Mouse (Mus musculus): Measurements from ENCODE around the gene Ufm1.

Ufm1 gene

DNA sequence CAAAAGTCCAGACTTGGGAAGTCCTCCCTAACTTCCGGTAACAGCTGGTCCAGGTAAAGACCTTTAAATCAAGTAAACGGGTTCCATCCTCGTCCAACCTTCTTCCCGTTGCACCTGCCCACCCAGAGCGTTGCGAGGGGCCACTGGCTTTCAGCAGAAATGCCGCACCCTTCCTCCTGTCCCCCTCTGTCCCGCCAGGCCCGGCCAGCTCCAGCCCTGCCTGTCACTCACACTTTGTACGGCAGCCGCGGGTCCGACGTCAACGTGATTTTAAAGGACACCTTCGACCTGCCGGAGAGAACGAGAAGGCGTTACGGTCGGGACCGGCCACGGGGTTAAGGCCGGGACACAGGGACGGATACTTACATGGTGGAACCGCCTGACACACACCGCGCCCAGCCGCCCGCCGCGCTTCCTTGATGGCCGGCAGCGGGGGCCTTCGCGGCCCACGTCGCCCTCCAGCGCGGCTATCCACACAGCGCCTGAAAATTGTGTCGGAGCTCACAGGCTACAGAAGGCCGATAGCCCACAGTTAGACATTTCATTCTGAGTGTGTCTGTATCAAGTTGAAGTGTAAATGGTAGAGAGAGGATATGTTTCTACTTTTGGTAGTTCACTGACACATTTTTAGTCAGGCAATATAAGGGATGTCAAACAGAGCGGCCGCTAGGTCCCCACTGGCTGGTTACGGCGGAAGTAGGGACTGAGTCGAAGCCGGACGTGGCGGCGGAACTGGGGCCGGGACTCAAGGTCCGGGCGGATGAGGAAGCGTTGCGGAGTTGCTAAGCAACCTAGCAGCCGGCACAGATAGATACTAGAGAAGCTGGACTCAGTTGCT, at the start of gene Ufm1:
Gene Ufm1 (minus strand): TSS at position 448 of the 838 bp plus-strand sequence.
- peak; percentile 92 for DNase-seq (ENCODE audit: low spot score)

DNA sequence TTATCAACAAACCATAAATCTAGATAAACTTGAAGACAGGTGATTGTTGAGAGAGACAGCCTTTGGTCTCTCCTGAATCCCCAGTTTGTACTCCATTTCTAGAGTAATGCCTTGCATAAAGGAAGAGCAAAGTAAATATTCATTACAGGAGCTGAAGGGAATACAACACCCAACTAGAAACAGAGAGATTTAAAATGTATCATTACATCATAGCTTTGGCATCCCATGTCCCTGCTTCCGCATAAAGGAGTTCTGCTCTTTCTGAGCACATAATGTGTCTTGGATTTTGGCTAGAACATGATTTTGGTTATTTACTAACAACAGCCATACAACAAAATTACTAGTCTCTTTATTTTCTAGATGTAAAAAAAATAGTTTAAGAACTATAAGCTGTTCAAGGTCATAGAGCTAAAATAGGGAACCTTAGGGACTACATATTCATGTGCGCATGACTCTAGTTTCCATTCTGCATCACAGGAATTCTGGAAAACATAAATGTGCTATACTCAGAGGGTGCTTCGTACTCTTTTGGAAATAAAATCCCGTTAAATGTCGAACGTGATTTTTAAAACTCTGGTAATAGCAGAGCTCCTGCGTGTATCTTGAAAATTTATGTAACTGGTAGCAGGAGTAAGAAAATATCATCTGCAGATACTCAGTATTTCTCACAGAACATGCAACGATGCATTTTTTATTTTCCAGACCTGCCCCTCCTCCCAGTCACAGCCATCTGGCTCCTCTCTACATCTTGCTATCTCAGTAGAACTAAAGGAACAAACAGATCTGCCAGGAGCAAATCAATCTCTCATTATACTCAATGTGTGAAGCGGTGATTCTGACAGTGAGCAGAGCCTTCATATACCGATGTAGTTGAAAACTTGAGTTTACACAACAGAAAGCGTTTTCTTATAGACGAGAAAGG, 27.2 kb upstream of the Ufm1 start:
- DNase-seq (ENCODE audit: low spot score), result no peak

DNA sequence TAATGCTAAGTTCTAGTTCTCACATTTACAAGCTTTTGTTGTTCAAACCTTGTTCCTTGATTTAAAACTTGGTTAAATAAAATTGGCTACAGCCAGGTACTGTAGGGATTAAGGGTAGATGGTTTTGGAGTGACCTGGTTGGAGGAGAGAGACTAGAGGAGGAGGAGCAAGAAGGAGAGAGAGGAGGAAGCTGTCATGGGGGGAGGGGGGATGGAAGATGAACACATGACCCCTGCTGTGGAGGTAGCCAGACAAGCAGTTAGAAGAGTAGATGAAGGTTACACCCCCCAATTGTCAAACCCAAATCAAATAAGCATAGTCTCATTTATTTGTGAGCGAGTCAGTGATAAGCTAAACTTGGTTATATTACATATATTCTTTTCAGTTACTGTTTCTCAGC, 8.0 kb upstream of the Ufm1 start:
- no peak for DNase-seq (ENCODE audit: low spot score)

DNA sequence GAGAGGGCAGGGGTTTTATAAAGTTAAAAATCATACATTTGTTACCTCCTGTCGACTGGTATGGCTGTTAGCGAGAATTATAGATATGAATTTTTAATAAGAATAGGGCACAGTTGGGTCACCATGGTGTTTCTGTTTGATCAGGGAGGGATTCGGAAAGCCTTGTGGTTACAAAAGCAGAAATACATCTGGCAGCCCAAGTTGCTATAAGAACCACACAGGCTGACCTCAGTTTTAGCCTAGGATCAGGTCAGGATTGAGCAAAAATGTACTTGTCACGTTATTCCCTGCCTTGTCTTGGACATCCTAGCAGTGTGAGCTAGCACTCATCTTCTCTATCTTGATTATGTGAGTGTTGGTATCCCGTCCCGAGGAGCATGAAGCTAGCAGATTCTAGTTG, 6.9 kb upstream of the Ufm1 start:
- DNase-seq (ENCODE audit: low spot score), result no peak

DNA sequence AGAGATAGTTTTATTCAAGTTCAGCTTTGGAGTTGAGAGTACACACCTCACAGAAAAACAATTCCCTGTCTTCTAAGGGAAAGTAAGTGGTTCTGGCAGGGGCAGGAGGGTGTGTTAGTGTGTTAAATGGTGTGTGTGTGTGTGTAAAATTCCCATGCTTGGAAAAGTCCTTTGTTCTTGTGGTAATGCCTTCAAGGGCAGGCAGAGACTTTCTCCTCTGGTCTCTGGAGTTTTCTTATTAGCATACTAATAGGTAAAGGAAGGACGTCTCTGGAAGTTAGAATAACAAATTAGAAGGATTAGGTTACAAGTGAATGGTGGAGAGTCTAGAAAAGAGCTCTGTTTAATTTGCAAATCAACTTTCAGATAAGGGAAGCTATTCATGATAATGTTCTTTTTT, 5.6 kb upstream of the Ufm1 start:
- no peak for DNase-seq (ENCODE audit: low spot score)

DNA sequence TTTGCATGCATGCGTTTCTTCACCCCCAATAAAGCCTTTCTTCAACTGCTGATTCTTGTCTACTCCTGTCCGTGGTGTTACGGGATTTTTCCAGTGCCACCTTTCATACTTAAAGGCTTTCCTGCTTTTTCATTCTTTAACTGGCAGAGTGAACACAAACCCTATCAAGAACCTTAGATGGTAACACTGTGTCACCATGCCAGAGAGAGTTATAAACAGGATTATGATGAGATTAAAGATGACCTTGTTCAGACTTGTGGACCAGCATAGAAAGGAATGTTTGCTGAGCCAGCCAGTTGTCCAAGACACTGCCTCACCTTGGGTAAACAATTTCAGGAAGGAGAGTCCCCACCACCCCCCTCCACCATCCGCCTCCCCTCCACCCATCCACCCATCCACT, 4.6 kb upstream of the Ufm1 start:
- no peak for DNase-seq (ENCODE audit: low spot score)

DNA sequence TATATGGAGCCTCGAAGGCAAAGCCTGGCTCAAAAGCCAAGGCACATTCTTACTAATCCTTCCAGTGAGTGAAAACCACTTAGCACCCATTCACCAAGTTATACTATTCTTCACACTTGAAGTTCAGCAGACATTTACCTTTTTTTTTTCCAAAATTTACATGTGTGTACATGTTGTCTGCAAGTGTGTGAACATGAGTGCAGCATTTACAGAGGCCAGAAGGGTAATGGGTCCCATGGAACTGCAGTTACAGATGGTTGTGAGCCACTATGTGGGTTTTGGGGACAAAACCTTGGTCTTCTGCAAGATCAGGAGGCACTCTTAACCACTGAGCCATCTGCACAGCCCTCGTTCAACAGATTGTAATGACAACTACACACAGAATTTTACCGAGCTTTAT, 8.8 kb downstream of the Ufm1 start:
- DNase-seq (ENCODE audit: low spot score), result no peak

DNA sequence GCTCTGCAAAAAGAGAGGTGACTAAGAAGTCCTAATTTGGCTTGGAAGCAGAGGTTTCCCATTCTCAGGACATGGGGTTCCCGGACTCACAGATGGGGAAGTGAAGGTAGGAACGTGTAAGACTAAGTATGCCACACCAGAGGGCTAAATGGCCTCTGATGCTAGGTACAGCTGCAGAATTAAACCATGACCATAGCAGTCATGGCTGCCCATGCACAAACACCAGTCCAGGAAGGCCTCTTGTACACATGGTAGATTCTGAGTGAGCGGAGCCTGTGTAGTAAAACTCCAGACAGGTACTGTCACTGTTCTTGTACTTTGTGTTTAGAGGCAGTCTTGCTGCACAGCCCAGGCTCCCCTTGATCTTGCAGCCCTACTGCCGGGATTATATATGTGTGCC, 9.4 kb downstream of the Ufm1 start:
- no peak for DNase-seq (ENCODE audit: low spot score)

DNA sequence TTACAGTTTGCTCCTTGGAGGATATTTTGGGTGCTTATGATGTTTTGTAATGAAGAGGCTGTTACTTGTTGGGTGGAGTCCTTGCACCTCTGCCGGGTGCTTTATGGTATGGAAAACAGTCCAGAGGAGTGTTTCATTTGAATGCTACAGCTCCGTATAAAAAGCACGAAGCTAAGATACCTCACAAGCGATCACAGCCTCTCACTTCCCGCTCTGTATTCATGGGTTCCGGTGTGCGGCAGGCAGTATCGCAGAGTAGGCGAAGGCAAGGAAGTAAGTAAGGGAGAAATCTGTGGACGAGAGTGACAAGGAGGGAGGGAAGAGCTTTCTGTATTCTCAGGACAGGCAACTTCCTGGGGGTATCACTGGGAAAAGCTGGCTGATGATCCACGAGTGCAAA, 15.4 kb downstream of the Ufm1 start:
- DNase-seq (ENCODE audit: low spot score), result no peak

DNA sequence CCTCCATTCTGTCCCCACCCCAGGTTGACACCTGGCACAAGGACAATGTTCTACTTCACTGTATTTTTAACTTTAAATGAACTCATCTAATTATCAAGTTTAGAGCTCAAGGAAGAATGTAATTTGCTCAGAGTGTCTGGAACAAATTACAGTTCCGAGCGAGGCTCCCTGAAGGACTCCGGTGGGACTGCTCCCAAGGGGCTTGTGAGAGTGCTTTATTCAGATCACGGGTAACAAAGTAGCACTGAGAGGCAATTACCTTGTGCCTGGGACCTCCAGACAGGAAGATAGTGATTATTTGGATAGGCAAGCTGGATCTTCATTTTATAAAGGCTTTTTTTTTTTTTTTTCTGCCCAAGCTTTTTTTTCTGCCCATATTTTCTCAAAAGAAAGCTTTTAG, 15.9 kb downstream of the Ufm1 start:
- DNase-seq (ENCODE audit: low spot score), result no peak

DNA sequence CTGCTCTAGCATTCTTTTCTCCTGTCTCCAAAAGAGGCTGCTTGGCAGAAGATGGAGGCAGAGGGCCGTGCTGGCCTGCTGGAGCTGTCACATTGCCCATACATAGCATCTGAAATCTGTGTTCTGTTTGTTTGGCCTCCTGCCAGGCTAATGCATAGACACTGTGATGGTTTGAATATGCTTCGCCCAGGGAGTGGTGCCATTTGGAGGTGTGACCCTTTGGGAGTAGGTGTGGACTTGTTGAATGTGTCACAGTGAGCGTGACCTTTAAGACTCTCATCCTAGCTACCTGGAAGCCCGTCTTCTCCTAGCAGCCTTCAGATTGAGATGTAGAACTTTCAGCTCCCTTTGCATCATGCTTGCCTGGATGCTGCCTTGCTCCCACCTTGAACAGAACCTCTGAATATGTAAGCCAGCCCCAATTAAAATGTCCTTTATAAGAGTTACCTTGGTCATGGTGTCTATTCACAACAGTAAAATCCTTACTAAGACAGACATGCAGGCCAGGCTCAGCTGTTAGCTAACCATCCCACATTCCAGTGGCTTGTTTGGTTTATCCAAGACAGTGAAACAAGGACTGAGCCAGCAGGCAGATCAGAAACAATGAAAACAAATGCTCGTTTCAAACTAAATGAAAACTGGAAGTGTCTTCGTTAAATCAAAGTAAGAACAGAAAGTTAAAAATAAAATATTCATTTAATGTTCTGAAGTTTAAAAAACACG, 17.3 kb downstream of the Ufm1 start:
- no peak for DNase-seq (ENCODE audit: low spot score)

DNA sequence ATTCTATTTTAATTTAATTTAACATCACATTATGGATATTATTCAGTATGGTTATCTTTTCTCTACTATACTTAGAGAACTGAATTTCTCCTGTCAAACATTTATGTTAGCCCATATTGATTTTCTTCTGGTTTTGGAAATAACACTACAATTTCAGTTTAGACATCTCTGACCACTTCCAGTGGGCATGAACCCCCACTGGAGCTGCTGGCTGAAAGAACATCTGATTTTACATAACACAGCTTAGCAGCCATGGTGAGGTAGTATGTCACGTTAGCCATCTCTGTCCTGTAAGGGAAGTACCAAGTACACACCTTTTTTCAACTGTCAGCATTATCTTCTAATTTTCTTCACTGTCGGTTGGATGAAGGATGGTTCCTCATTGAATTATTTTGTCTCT, 18.8 kb downstream of the Ufm1 start, which contains the start of gene Gm10985:
Gene Gm10985 (plus strand): TSS at position 301 of the 400 bp plus-strand sequence.
- DNase-seq (ENCODE audit: low spot score), result no peak

DNA sequence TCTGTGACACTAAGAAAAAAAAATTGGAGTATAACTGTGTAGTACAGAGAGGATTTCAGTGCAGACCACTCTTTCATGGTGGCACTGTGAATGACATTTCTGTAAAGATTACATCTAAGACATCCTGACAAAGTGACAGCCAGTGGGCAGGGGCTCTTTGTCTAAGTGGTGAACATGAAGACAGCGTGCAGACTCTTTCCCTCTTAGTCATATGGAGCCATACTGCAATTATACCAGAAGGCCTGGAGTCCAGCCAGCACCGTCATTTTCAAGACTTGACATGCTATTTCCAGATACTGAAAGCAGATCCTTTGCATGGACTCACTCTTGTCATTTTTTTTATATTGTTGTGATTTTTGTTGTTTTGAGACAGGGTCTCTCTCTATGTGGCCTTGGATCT, 29.4 kb downstream of the Ufm1 start:
- no peak for DNase-seq (ENCODE audit: low spot score)

DNA sequence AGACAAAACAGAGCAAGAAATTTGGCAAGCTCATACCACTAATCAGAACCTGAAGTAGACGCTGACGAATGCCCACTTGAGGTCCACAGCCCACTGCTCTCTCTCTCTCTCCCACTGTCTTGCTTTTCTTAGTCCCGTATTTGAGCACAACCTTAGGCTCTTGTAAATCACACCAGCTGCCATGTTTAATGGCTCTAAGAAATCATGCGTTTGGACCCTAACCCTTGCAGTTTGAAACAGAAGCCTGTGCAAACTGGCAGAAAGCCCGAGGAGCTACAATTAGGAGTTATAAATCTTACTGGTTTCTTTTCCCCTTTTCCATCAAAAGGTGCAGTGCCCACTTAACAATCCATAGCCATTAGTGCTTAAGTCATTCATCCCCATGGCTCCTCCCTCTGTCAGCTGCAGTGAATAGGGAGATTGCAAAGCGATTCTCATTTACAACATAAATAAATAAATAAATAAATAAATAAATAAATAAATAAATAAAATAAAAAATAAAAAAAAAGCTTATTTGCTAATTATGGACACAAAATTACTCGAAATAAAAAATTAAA, 50.1 kb downstream of the Ufm1 start:
- DNase-seq (ENCODE audit: low spot score), result no peak

All from ovary, postnatal 36 days (tissue).